Mouse (Mus musculus) testis, adult 2 months (tissue): ENCODE results near the gene Git2.

Source experiments
- CTCF ChIP-seq: fragments of 200-500 bp; IDR thresholded peaks from 2 replicates; pipeline ENCODE4 v1.5.1; 2012; ENCODE audit warnings: low read depth, mild to moderate bottlenecking, inconsistent platforms, low read length, moderate library complexity; ENCODE audit not compliant: control insufficient read depth, insufficient read depth, insufficient replicate concordance
- POLR2A ChIP-seq: fragments of 200-500 bp; IDR thresholded peaks from 2 replicates; pipeline ENCODE4 v1.6.1; 2012; ENCODE audit warnings: low read depth, mild to moderate bottlenecking, inconsistent platforms, low read length, moderate library complexity; ENCODE audit not compliant: control insufficient read depth

DNA sequence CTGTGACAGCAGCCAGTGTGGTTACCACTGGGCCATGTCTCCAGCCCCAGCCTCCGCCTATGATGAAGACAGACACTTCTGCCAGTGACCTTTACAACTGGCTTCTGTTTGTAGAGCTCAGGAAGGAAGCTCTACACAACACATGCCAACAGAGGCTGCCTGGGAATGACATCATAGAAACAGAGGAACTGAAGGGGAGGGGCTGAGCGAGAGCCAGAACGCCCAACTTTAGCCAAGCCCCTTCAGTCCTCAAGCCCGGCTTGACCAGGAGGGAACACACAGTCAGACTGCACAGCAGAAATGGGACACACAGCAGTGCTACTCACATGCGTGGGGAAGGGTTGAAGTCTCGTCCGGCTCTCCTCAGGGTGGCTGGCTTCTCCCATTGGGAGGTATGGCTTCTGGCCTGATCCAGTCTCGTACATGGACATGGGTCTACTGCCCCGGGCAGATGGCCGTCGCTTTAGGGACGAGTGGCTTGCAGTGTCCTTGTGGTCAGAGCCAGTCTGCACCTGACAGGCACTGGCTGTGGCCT lies 36.5 kb downstream of the Git2 start:
- TF ChIP-seq POLR2A (no peak), CTCF (no peak)
